Mouse (Mus musculus) spleen, adult 2 months (tissue): ENCODE results near the gene Iqsec2.

ENCODE experiments used
- CTCF ChIP-seq: fragments of 200-500 bp; IDR thresholded peaks from 2 replicates; pipeline ENCODE4 v1.5.1; 2011; ENCODE audit warnings: mild to moderate bottlenecking, inconsistent platforms; ENCODE audit not compliant: insufficient read depth, insufficient read length, insufficient replicate concordance; ENCODE audit errors: extremely low read depth
- POLR2A ChIP-seq: fragments of 200-500 bp; IDR thresholded peaks from 2 replicates; pipeline ENCODE4 v1.6.1; 2011; ENCODE audit warnings: low read depth, low read length, inconsistent platforms

DNA sequence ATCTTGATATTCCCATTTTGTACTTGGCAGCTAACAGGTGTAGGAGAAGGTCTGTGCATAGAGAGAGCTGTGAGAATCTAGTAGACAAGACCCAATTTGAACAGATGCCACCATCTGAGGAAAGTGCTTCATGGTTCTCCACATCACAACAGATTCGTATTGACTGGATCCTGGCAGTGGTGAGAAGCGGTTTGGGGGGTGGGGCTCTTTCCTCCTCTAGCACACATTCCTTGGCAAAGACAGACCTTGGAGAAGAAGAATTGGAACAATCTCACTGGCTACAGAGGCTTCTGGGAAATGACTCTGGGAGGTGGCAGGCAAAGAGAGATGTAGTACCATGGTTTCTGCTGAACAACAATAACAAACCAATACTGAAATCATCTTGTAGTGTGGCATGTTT lies 8.9 kb upstream of the Iqsec2 start:
- TF ChIP-seq POLR2A (no peak), CTCF (no peak)
